Mouse (Mus musculus) ES-E14 (cell line): Measurements from ENCODE around the gene Ccdc40. TPM values are rescaled to one million over a fixed set of nuclear protein-coding genes. Genes with fewer than 3 reads are reported as not detected.
A peak's percentile ranks its signal among the peaks of the same experiment; 100 is the strongest.

Experiments used
- DNase-seq: peaks from one replicate; pipeline ENCODE4 v3.0.0-alpha.2; 2013; ENCODE audit warnings: low read depth, low spot score
- H3K27ac ChIP-seq: 2 replicates; pipeline ENCODE4 v1.5.1; 2012; ENCODE audit warnings: low read depth, mild to moderate bottlenecking, low read length, moderate library complexity, mixed read lengths; ENCODE audit not compliant: poor library complexity, insufficient read depth, severe bottlenecking
- H3K36me3 ChIP-seq: 2 replicates; pipeline ENCODE4 v1.6.1; 2012; ENCODE audit warnings: mild to moderate bottlenecking, low read length, moderate library complexity, mixed read lengths; ENCODE audit not compliant: control insufficient read depth, poor library complexity, insufficient read depth, severe bottlenecking
- H3K4me1 ChIP-seq, 2 experiments: fragments of 150-350 bp in 1 of 2; sonication (generic) in 1 of 2; 2 replicates each; pipeline ENCODE4 v1.6.1; 2012; ENCODE audit warnings: low read length in 2 of 2, mild to moderate bottlenecking in 1 of 2, mixed read lengths in 1 of 2; ENCODE audit not compliant: control insufficient read depth in 2 of 2, insufficient read depth in 2 of 2, poor library complexity in 1 of 2
- H3K4me3 ChIP-seq, 2 experiments: fragments of 150-350 bp in 1 of 2; sonication (generic) in 1 of 2; 2 replicates each; pipeline ENCODE4 v1.5.1; 2012; ENCODE audit warnings: low read length in 2 of 2, low read depth in 1 of 2, mild to moderate bottlenecking in 1 of 2, mixed read lengths in 1 of 2; ENCODE audit not compliant: insufficient read depth in 1 of 2, poor library complexity in 1 of 2, severe bottlenecking in 1 of 2
- H3K9ac ChIP-seq: 2 replicates; pipeline ENCODE4 v1.6.1; 2012; ENCODE audit warnings: low read depth, mild to moderate bottlenecking, low read length, mixed read lengths; ENCODE audit not compliant: poor library complexity, insufficient read depth, severe bottlenecking
- H3K9me3 ChIP-seq: fragments of 150-350 bp; sonication (generic); 2 replicates; pipeline ENCODE4 v1.6.1; 2012; ENCODE audit warnings: low read depth, mild to moderate bottlenecking, low read length; ENCODE audit not compliant: control insufficient read depth, insufficient read depth
- CHD2 ChIP-seq: IDR thresholded peaks from 2 replicates; pipeline ENCODE4 v1.6.1; 2014; ENCODE audit warnings: mild to moderate bottlenecking, low read depth, low read length, inconsistent platforms
- HCFC1 ChIP-seq: IDR thresholded peaks from 2 replicates; pipeline ENCODE4 v1.6.1; 2012; ENCODE audit warnings: low read length, inconsistent platforms, borderline replicate concordance; ENCODE audit not compliant: insufficient read depth
- MAFK ChIP-seq: IDR thresholded peaks from 2 replicates; pipeline ENCODE4 v1.6.1; 2014; ENCODE audit warnings: mild to moderate bottlenecking, low read depth, low read length, inconsistent platforms; ENCODE audit not compliant: insufficient read depth
- ZC3H11A ChIP-seq: IDR thresholded peaks from 2 replicates; pipeline ENCODE4 v1.6.1; 2012; ENCODE audit warnings: low read depth, mild to moderate bottlenecking, inconsistent platforms, low read length, borderline replicate concordance
- ZNF384 ChIP-seq: IDR thresholded peaks from 2 replicates; pipeline ENCODE4 v1.6.1; 2012; ENCODE audit warnings: low read depth, low read length, inconsistent platforms
- in situ Hi-C, 2 experiments: fragments of 600-800 bp; cut with MboI; formaldehyde crosslinking; loops; one replicate each; pipeline ENCODE4 v1.15.1; 2025; ENCODE audit warnings: low sequenced_read_pairs in 2 of 2, inconsistent platforms in 1 of 2; ENCODE audit not compliant: unreplicated experiment in 2 of 2
- total RNA-seq: library from RNA; depleted of rRNA; stranded (reverse); fragments of 300-350 nt; gene quantifications from 2 replicates; pipeline ENCODE4 v1.2.3, GENCODE M21; 2012

The Ccdc40 gene
- total RNA-seq, 1 experiment: 6.2 TPM

DNA sequence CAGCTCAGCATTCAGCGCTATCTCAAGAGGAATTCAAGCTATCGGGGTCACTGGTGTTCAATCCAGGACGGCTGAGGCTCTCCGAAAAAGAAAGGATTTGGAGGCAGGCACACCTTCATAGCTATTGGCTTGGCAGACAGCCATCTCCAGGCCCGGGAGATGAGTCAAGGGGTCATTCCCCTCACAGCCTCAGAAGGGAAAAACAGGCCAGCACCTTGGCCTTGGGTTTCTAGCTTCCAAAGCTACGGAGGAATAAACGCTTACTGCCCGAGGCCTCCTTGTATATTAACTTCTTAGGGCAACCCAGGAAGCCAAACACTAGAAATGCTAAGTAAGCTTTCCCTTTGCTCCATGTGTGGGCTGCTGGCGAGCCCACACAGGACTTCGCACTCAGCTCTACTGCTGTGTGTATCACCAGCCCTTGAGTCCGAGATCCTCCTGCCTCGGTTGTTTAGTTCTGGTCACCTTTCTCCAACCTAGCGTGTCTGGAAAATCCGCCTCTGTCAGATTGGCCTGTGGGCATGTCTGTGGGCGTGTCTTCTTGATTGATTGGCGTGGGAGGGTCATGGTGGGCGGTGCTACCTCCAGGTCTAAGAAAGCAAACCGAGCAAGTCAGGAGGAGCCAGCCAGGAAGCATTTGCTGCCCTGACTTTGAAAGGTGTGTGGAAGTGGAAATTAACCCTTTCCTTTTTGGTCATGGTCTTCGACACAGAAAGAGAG, 15.0 kb upstream of the Ccdc40 start:
- peak; percentile 85 for DNase-seq
- H3K27ac ChIP-seq: no peak overlapping the region
- TF ChIP-seq MAFK (no peak), CHD2 (no peak), ZNF384 (no peak), HCFC1 (no peak), ZC3H11A (no peak)

DNA sequence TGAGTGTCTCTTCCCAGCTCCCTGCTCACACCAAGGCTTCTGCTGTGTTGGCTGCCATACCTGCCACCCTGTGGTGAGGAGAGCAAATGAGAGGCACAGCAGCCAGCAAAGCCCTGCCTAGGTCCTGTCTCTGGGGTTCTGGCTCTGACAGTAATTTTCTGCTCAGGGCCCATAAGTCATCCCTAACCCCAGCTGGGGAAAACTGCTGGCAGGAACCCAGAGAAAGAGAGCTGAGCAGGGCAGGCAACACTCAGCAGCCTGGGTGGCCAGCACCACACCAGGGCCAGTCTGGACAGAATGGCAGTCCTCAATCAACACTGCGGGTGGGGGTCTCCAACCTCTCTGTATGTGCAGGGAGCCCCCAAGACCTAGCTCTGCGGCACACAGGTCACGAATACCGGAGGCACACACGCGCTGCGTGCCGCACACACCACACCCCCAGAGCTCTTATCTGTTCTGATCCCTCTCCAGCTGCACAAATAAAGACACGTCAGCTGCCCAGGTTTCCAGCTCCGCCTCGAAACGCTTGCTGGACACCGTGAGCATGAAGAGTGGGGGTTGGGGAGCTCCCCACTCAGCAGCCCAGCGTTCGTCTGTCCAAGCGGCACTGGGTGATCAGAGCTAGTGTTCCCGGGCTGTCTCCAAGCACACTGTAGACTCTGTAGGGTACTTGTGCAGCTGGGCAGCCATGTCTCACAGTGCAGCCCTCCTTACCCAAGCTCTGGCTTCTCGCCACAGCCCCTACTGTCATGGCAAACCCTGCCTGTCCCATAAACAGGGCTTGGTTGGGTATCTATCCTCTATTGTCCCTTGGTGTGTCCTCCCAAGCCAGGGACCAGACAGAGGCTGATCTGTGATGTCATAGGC, 13.1 kb upstream of the Ccdc40 start:
- H3K9ac ChIP-seq: 0 out of 2 replicates have a peak overlapping the region, but pooled peaks have one; percentile 26
- in situ Hi-C loops: no loop called here
- no peak overlapping the region for H3K27ac ChIP-seq
- TF ChIP-seq ZC3H11A: no peak
- peaks cover 4% of the 10 kb centered on the region; the same call in 1 of the 2 replicates for H3K36me3 ChIP-seq
- DNase-seq: no peak
- peaks cover 0 to 31% of the 10 kb centered on the region in 2 experiments; a peak in 3 of 4 replicates for H3K4me1 ChIP-seq
- H3K9me3 ChIP-seq: no peaks in the 10 kb centered on the region
- H3K4me3 ChIP-seq: 0 out of 4 replicates have a peak overlapping the region, but pooled peaks of 1 of the 2 experiments have one; percentile 1

More for the DNA sequence above, 15.0 kb upstream of the Ccdc40 start:
- Histone ChIP-seq H3K4me1 (peaks cover 1 to 31% of the 10 kb centered on the region in 2 experiments; a peak in 3 of 4 replicates), H3K4me3 (no peak overlapping the region), H3K9me3 (no peaks in the 10 kb centered on the region), H3K36me3 (peaks cover 9% of the 10 kb centered on the region; the same call in 1 of the 2 replicates), H3K9ac (no peak overlapping the region)
- in situ Hi-C loops: no loop called here

DNA sequence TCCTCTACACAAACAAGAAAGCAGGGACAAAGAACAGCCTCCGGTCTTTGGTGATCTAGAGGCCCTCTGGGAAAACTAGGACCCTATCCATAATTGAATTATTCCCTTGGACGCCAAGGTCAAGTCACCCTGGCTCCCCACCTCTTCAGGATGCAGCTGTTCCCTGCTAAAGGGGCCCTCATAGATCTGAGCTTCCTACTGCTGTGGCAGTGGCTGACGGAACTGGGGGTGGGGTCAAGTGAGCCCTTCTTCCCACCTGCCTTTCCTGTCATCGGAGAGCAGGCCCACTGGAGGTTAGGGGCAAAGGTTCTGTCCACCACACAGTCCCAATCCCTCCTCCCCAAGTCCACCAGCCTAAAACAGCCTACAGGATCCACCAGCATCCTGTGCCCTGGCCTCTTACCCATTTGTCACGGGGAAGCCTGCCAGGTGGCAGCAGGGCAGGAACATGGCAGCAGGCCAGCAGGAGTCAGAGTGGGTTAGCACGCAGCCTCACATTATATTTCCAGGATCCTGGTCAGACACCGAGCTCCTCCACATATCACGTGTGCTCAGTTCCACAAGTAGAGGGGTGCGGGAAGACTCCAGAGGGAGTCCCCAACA, 12.4 kb upstream of the Ccdc40 start:
- no peak for TF ChIP-seq MAFK
- no peak for TF ChIP-seq ZC3H11A
- TF ChIP-seq CHD2: no peak
- no peak for TF ChIP-seq ZNF384
- TF ChIP-seq HCFC1: no peak
- peaks cover 4% of the 10 kb centered on the region; the same call in 1 of the 2 replicates for H3K36me3 ChIP-seq
- peaks cover 0 to 33% of the 10 kb centered on the region in 2 experiments; a peak in 3 of 4 replicates for H3K4me1 ChIP-seq
- no peak for DNase-seq
- in situ Hi-C loops: no loop called here
- no peaks in the 10 kb centered on the region for H3K9me3 ChIP-seq
- no peak overlapping the region for H3K9ac ChIP-seq
- no peak overlapping the region for H3K4me3 ChIP-seq
- no peak overlapping the region for H3K27ac ChIP-seq

DNA sequence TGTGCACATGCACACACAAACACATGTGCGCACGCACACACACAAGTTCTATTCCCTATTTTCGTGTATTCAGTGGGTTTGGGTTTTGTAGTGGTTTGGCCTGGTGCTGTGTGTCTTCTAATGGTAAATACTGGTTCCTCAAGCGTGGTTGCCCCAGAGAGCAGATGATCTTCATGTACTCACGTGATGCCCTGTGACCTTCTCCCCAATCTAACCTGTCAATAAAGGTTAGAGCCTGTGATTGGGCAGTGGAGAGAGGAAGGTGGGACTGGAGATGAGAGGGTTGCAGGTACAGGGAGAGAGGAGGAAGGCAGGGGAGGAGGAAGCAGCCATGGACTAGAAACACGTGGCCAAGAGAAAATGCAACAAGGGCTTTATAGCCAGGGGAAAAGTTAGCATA, 10.5 kb upstream of the Ccdc40 start:
- in situ Hi-C loops: no loop called here
- Histone ChIP-seq H3K9ac (no peak overlapping the region), H3K9me3 (no peaks in the 10 kb centered on the region), H3K36me3 (peaks cover 4% of the 10 kb centered on the region; the same call in 1 of the 2 replicates), H3K27ac (no peak overlapping the region), H3K4me3 (no peak overlapping the region), H3K4me1 (peaks cover 0 to 30% of the 10 kb centered on the region in 2 experiments; a peak in 3 of 4 replicates)
- DNase-seq: no peak
- TF ChIP-seq ZC3H11A (no peak), MAFK (no peak), ZNF384 (no peak), CHD2 (no peak), HCFC1 (no peak)
